Mouse (Mus musculus) heart, embryonic 15.5 days (tissue): Measurements from ENCODE around the gene Neurl4. TPM values are rescaled to one million over a fixed set of nuclear protein-coding genes. Genes with fewer than 3 reads are reported as not detected.
"Not testable (repeated sequence)": the region's sequence is repeated elsewhere in the genome, so short reads cannot be mapped to it uniquely, and the experiment has no call there.

Source experiments
- ATAC-seq: fragments of 200-750 bp; cut with Nextera tagmentation; replicated peaks from 2 replicates; pipeline ENCODE4 v1.8.0; 2017; ENCODE audit warnings: low read depth, moderate TSS enrichment; ENCODE audit not compliant: insufficient number of reproducible peaks, insufficient read depth, low FRiP score
- H3K27ac ChIP-seq: fragments of 300-500 bp; sonication (generic); 2 replicates; pipeline ENCODE4 v1.5.1; 2015; ENCODE audit warnings: mild to moderate bottlenecking, inconsistent platforms
- H3K27me3 ChIP-seq: fragments of 300-500 bp; sonication (generic); 2 replicates; pipeline ENCODE4 v1.6.1; 2015; ENCODE audit warnings: inconsistent platforms
- H3K36me3 ChIP-seq: fragments of 300-500 bp; sonication (generic); 2 replicates; pipeline ENCODE4 v1.6.1; 2015; ENCODE audit warnings: mild to moderate bottlenecking, inconsistent platforms
- H3K4me1 ChIP-seq: fragments of 300-500 bp; sonication (generic); replicated peaks from 2 replicates; pipeline ENCODE4 v1.6.1; 2015; ENCODE audit warnings: inconsistent platforms
- H3K4me2 ChIP-seq: fragments of 300-500 bp; sonication (generic); 2 replicates; pipeline ENCODE4 v1.6.1; 2015; ENCODE audit warnings: inconsistent platforms, mild to moderate bottlenecking, moderate library complexity
- H3K4me3 ChIP-seq: fragments of 300-500 bp; sonication (generic); 2 replicates; pipeline ENCODE4 v1.5.1; 2015; ENCODE audit warnings: mild to moderate bottlenecking, inconsistent platforms
- H3K9ac ChIP-seq: fragments of 300-500 bp; sonication (generic); 2 replicates; pipeline ENCODE4 v1.6.1; 2015; ENCODE audit warnings: mild to moderate bottlenecking, inconsistent platforms
- H3K9me3 ChIP-seq: fragments of 300-500 bp; sonication (generic); replicated peaks from 2 replicates; pipeline ENCODE4 v1.6.1; 2016; ENCODE audit warnings: inconsistent platforms
- WGBS: fragments of 180-500 bp; shearing (Covaris S2); methylation state at CpG from one replicate; pipeline ENCODE4 v1.1.7; 2015; ENCODE audit warnings: mixed read lengths; 5-methylcytosine and 5-hydroxymethylcytosine counted together
- polyA plus RNA-seq: library from polyadenylated mRNA; unstranded; fragments of >200 nt; fragmentation: Nextera tagmentation; extraction: Ambion mirVana; gene quantifications from 2 replicates; pipeline ENCODE4 v1.2.1, GENCODE M21; 2015

The Neurl4 gene
- polyA plus RNA-seq, 1 experiment from 2014 or later: 5.2 TPM

GRCm38 (mm10) chr11:69915667-69916627, 15.1 kb downstream of the Neurl4 start:
- Histone ChIP-seq H3K36me3 (peaks cover 65% of the 10 kb centered on the region), H3K9ac (no peak overlapping the region), H3K4me2 (no peak overlapping the region), H3K4me1 (peaks cover 45% of the 10 kb centered on the region), H3K27me3 (no peaks in the 10 kb centered on the region), H3K4me3 (0 out of 2 replicates have a peak overlapping the region, but pooled peaks have one; percentile 83), H3K9me3 (no peaks in the 10 kb centered on the region), H3K27ac (no peak overlapping the region)
- WGBS: 57% methylated on average over 5 of the region's 5 CpGs
- ATAC-seq: no peak

GRCm38 (mm10) chr11:69916652-69917378, 15.9 kb downstream of the Neurl4 start:
- WGBS: 51% methylated on average over 7 of the region's 7 CpGs
- Histone ChIP-seq H3K36me3 (peaks cover 56% of the 10 kb centered on the region), H3K4me1 (peaks cover 45% of the 10 kb centered on the region)
- not testable (repeated sequence) for ATAC-seq, H3K27ac ChIP-seq, H3K4me3 ChIP-seq, H3K27me3 ChIP-seq, H3K9ac ChIP-seq, H3K9me3 ChIP-seq, H3K4me2 ChIP-seq

GRCm38 (mm10) chr11:69917379-69917948, 16.6 kb downstream of the Neurl4 start:
- no peak for ATAC-seq
- Histone ChIP-seq H3K4me2 (no peak overlapping the region), H3K36me3 (peaks cover 49% of the 10 kb centered on the region), H3K4me1 (peaks cover 49% of the 10 kb centered on the region), H3K4me3 (no peak overlapping the region), H3K27me3 (no peaks in the 10 kb centered on the region), H3K27ac (no peak overlapping the region), H3K9me3 (no peaks in the 10 kb centered on the region), H3K9ac (no peak overlapping the region)
- WGBS: 84% methylated on average over 8 of the region's 8 CpGs

GRCm38 (mm10) chr11:69918118-69918517, 17.2 kb downstream of the Neurl4 start:
- H3K9me3 ChIP-seq: no peaks in the 10 kb centered on the region
- ATAC-seq: no peak
- peaks cover 44% of the 10 kb centered on the region for H3K36me3 ChIP-seq
- peaks cover 54% of the 10 kb centered on the region for H3K4me1 ChIP-seq
- no peak overlapping the region for H3K4me2 ChIP-seq
- no peak overlapping the region for H3K4me3 ChIP-seq
- no peak overlapping the region for H3K27ac ChIP-seq
- no peaks in the 10 kb centered on the region for H3K27me3 ChIP-seq
- no peak overlapping the region for H3K9ac ChIP-seq
- WGBS: 79% methylated on average over 5 of the region's 5 CpGs

- H3K27me3 ChIP-seq: no peaks in the 10 kb centered on the region
- no peak for ATAC-seq
- peaks cover 41% of the 10 kb centered on the region for H3K36me3 ChIP-seq
- peak overlapping the region; percentile 97 for H3K27ac ChIP-seq
- WGBS: 77% methylated on average over 9 of the region's 9 CpGs
- H3K4me2 ChIP-seq: peak overlapping the region; percentile 88
- H3K4me3 ChIP-seq: peak overlapping the region; percentile 96
- no peaks in the 10 kb centered on the region for H3K9me3 ChIP-seq
- peak overlapping the region; percentile 97 for H3K9ac ChIP-seq
- peaks cover 49% of the 10 kb centered on the region for H3K4me1 ChIP-seq
These were observed 18.2 kb downstream of the Neurl4 start for GRCm38 (mm10) chr11:69919053-69919452.

- H3K4me2 ChIP-seq: peak overlapping the region; percentile 88
- ATAC-seq: peak; percentile 23; the same call in 1 of the 2 replicates
- peaks cover 41% of the 10 kb centered on the region for H3K36me3 ChIP-seq
- H3K9me3 ChIP-seq: no peaks in the 10 kb centered on the region
- H3K4me3 ChIP-seq: peak overlapping the region; percentile 96
- H3K4me1 ChIP-seq: peaks cover 43% of the 10 kb centered on the region
- H3K9ac ChIP-seq: peak overlapping the region; percentile 97
- H3K27me3 ChIP-seq: no peaks in the 10 kb centered on the region
- WGBS: under 1% methylated on average over 17 of the region's 17 CpGs
- H3K27ac ChIP-seq: peak overlapping the region; percentile 97
These were observed 18.9 kb downstream of the Neurl4 start for GRCm38 (mm10) chr11:69919661-69920265.

GRCm38 (mm10) chr11:69920266-69921031, 19.6 kb downstream of the Neurl4 start:
- under 1% methylated on average over 61 of the region's 65 CpGs for WGBS
- no peaks in the 10 kb centered on the region for H3K27me3 ChIP-seq
- H3K9ac ChIP-seq: peak overlapping the region; percentile 97
- peak; percentile 14 for ATAC-seq
- H3K4me1 ChIP-seq: peaks cover 36% of the 10 kb centered on the region
- peak overlapping the region; percentile 88 for H3K4me2 ChIP-seq
- no peaks in the 10 kb centered on the region for H3K9me3 ChIP-seq
- peaks cover 36% of the 10 kb centered on the region for H3K36me3 ChIP-seq
- peak overlapping the region; percentile 97 for H3K27ac ChIP-seq
- H3K4me3 ChIP-seq: peak overlapping the region; percentile 96

GRCm38 (mm10) chr11:69921114-69922011, 20.5 kb downstream of the Neurl4 start, which contains the start of gene Eif5a:
TSS of gene Eif5a (minus strand) at chr11:69921958.
- peaks cover 27% of the 10 kb centered on the region for H3K4me1 ChIP-seq
- peaks cover 27% of the 10 kb centered on the region for H3K36me3 ChIP-seq
- under 1% methylated on average over 78 of the region's 78 CpGs for WGBS
- peak within 1 kb of the TSS; percentile 97 for H3K27ac ChIP-seq
- H3K4me3 ChIP-seq: peak within 1 kb of the TSS; percentile 96
- no peaks in the 10 kb centered on the region for H3K9me3 ChIP-seq
- peak within 1 kb of the TSS; percentile 97 for H3K9ac ChIP-seq
- H3K27me3 ChIP-seq: no peaks in the 10 kb centered on the region
- peak; percentile 97 for ATAC-seq
- H3K4me2 ChIP-seq: peak within 1 kb of the TSS; percentile 88

- ATAC-seq: no peak
- peak overlapping the region; percentile 92 for H3K27ac ChIP-seq
- WGBS: 5% methylated on average over 12 of the region's 12 CpGs
These were observed 21.3 kb downstream of the Neurl4 start for GRCm38 (mm10) chr11:69922012-69922756.

More at GRCm38 (mm10) chr11:69922012-69922756, 21.3 kb downstream of the Neurl4 start:
- Histone ChIP-seq H3K27me3 (no peaks in the 10 kb centered on the region), H3K36me3 (peaks cover 19% of the 10 kb centered on the region), H3K4me1 (peaks cover 26% of the 10 kb centered on the region), H3K4me3 (peak overlapping the region; percentile 96), H3K9ac (peak overlapping the region; percentile 61), H3K9me3 (no peaks in the 10 kb centered on the region), H3K4me2 (peak overlapping the region; percentile 72)
